Mouse (Mus musculus) lung, embryonic 14.5 days (tissue): Measurements from ENCODE around the gene Pacrg. TPM values are rescaled to one million over a fixed set of nuclear protein-coding genes. Genes with fewer than 3 reads are reported as not detected.

Experiments
- ATAC-seq: fragments of 200-750 bp; cut with Nextera tagmentation; 2 replicates; pipeline ENCODE4 v1.8.0; 2017; ENCODE audit warnings: mild to moderate bottlenecking, moderate TSS enrichment, moderate library complexity; ENCODE audit not compliant: insufficient read depth
- DNase-seq: peaks from one replicate; pipeline ENCODE4 v3.0.0-alpha.2; 2015
- H3K27ac ChIP-seq: fragments of 300-500 bp; sonication (generic); 2 replicates; pipeline ENCODE4 v1.5.1; 2014; ENCODE audit warnings: low read depth, mild to moderate bottlenecking, moderate library complexity
- H3K27me3 ChIP-seq: fragments of 300-500 bp; sonication (generic); 2 replicates; pipeline ENCODE4 v1.6.1; 2014; ENCODE audit warnings: low read length, control low read depth; ENCODE audit not compliant: insufficient read depth
- H3K36me3 ChIP-seq: fragments of 300-500 bp; sonication (generic); 2 replicates; pipeline ENCODE4 v1.6.1; 2014; ENCODE audit warnings: control low read depth; ENCODE audit not compliant: insufficient read depth
- H3K4me1 ChIP-seq: fragments of 300-500 bp; sonication (generic); 2 replicates; pipeline ENCODE4 v1.6.1; 2014; ENCODE audit warnings: antibody characterized with exemption, control low read depth; ENCODE audit not compliant: insufficient read depth
- H3K4me2 ChIP-seq: fragments of 300-500 bp; sonication (generic); 2 replicates; pipeline ENCODE4 v1.6.1; 2014; ENCODE audit warnings: mild to moderate bottlenecking
- H3K4me3 ChIP-seq: fragments of 300-500 bp; sonication (generic); 2 replicates; pipeline ENCODE4 v1.5.1; 2014; ENCODE audit warnings: low read depth, low read length
- H3K9ac ChIP-seq: fragments of 300-500 bp; sonication (generic); 2 replicates; pipeline ENCODE4 v1.6.1; 2014
- H3K9me3 ChIP-seq: fragments of 300-500 bp; sonication (generic); 2 replicates; pipeline ENCODE4 v1.6.1; 2016; ENCODE audit warnings: low read depth, low read length, control low read depth
- CTCF ChIP-seq: IDR thresholded peaks from 2 replicates; pipeline ENCODE4 v1.5.1; 2016; ENCODE audit warnings: antibody characterized with exemption, low read depth
- WGBS: fragments of 180-500 bp; shearing (Covaris S2); extraction: QIAGEN DNeasy Blood & Tissue Kit; methylation state at CpG from one replicate; pipeline ENCODE4 v1.1.7; 2014; 5-methylcytosine and 5-hydroxymethylcytosine counted together
- polyA plus RNA-seq: library from polyadenylated mRNA; unstranded; fragments of >200 nt; fragmentation: Nextera tagmentation; extraction: Ambion mirVana; gene quantifications from 2 replicates; pipeline ENCODE4 v1.2.1, GENCODE M21; 2014

The Pacrg gene
- polyA plus RNA-seq, 1 experiment from 2014 or later = 2.2 TPM

DNA sequence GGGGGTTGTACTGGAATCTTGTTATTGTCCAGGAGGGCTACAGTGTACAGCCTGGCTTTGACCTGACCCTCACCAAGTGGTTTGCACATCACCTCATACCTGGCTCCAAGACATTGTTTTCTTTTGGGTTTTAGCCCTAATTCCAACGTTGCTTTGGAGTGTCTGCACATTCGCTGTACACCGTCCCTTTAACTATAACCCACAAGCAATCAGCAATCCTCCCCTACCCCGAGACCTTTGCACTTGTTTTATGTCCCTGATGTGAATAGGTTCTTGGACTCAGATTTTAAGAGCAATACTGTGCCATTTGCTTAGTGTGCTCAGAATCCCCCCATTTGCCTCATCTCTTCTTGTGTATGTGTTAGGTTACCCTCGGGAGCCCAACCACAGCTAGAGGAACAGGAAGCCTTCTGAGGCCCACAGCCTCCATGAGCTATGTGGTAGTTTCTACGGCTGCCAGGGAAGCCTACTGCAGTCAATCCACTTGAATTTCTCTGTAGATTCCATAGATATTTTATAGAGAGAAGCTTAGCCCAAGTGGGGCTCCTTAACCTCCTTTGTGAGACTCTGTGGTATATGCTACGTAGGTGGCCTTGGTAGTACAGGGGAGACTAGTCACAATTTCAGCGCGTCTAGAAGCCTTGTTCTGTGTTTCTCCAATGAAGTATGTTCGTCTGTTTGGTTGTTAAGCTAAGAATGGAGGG lies 442.0 kb downstream of the Pacrg start:
- peaks cover 5% of the 10 kb centered on the region; the same call in 1 of the 2 replicates for H3K4me1 ChIP-seq
- ATAC-seq = no peak

DNA sequence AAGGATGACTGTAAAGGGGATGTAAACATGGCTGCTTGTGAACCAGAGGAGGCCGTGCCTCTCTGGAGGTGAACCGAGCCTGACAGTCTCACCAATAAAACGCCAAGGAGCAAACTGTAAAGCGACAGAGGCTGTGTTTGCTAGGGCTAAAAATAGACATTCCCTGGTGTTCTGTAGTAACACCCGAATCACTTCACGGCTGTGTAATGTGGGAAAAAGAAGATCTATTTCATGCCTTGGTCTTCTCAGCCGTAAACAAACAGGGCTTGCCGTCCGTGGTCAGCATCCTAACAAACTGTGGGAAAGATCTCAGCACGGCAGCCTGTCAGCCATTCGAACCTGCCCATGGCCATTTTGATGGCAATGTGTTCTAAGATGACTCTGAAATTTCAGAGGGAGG lies 442.8 kb downstream of the Pacrg start:
- Histone ChIP-seq H3K4me2 (no peak overlapping the region), H3K9ac (no peak overlapping the region), H3K9me3 (no peaks in the 10 kb centered on the region), H3K4me3 (no peak overlapping the region), H3K27me3 (no peaks in the 10 kb centered on the region), H3K27ac (no peak overlapping the region), H3K4me1 (peaks cover 5% of the 10 kb centered on the region; the same call in 1 of the 2 replicates), H3K36me3 (no peaks in the 10 kb centered on the region)
- ATAC-seq (no peak), DNase-seq (no peak)
- no peak for TF ChIP-seq CTCF
- 39% methylated on average over 11 of the region's 11 CpGs for WGBS

More for the DNA sequence above, 442.0 kb downstream of the Pacrg start:
- TF ChIP-seq CTCF = no peak
- Histone ChIP-seq H3K27me3 (no peaks in the 10 kb centered on the region), H3K36me3 (no peaks in the 10 kb centered on the region), H3K4me3 (no peak overlapping the region), H3K9me3 (no peaks in the 10 kb centered on the region), H3K9ac (no peak overlapping the region), H3K27ac (no peak overlapping the region), H3K4me2 (no peak overlapping the region)
- peak; percentile 37 for DNase-seq
- WGBS = 62% methylated on average over 10 of the region's 10 CpGs

- no peak for DNase-seq
- TF ChIP-seq CTCF = no peak
- no peak overlapping the region for H3K4me3 ChIP-seq
- peaks cover 5% of the 10 kb centered on the region; the same call in 1 of the 2 replicates for H3K4me1 ChIP-seq
- no peak overlapping the region for H3K4me2 ChIP-seq
- H3K9ac ChIP-seq = no peak overlapping the region
- no peaks in the 10 kb centered on the region for H3K9me3 ChIP-seq
- no peak for ATAC-seq
- no peak overlapping the region for H3K27ac ChIP-seq
- no peaks in the 10 kb centered on the region for H3K27me3 ChIP-seq
- H3K36me3 ChIP-seq = no peaks in the 10 kb centered on the region
- WGBS = 85% methylated on average over 6 of the region's 6 CpGs
These were observed 443.2 kb downstream of the Pacrg start for GRCm38 (mm10) chr17:10396863-10397262.

DNA sequence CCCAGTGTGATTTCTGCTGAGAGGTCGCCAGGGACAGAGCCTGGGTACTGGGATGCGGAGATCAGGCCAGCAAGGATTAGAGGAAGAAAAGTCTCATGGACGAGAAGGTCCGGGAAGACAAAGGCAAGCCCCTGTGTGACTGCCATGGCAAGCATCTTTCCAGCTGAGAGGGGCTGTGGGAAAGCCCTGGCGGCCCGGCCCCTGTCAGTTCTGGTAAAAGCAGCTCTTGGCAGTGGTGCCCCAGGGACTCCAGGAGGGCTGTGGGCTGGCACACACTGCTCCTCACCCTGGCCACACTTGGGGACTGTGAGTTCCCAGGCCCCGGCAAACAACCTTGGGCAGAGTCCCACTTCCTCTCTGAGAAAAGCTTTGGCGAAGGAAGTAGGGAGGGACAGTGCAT lies 445.3 kb downstream of the Pacrg start:
- no peaks in the 10 kb centered on the region for H3K9me3 ChIP-seq
- H3K9ac ChIP-seq = no peak overlapping the region
- H3K27ac ChIP-seq = no peak overlapping the region
- ATAC-seq = no peak
- no peak for DNase-seq
- H3K4me3 ChIP-seq = no peak overlapping the region
- no peak overlapping the region for H3K4me2 ChIP-seq
- H3K36me3 ChIP-seq = no peaks in the 10 kb centered on the region
- WGBS = 77% methylated on average over 8 of the region's 8 CpGs
- TF ChIP-seq CTCF = no peak
- H3K27me3 ChIP-seq = no peaks in the 10 kb centered on the region
- H3K4me1 ChIP-seq = peaks cover 13% of the 10 kb centered on the region; the same call in 1 of the 2 replicates

DNA sequence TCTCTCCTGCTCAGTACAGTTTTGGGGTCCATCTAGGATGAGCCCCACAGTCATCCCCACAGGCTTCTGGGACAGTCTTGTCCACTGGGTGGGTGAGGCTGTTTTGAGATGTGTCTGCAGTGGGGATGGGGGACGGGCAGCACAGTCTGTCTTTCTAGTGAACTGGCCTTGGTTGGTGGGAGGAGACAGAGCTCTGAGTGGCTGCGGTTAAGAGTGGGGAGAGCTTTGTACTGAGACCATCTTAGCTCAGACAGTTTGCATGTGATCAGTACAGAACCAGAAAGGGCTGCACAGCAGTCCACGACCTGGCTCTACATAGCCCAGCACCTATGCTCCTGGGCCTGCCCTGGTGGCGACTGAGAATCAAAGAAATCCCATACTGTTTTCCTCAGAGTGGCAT lies 446.3 kb downstream of the Pacrg start:
- ATAC-seq (no peak), DNase-seq (no peak)
- 68% methylated on average over 4 of the region's 4 CpGs for WGBS
- Histone ChIP-seq H3K27me3 (no peaks in the 10 kb centered on the region), H3K9me3 (no peaks in the 10 kb centered on the region), H3K9ac (no peak overlapping the region), H3K27ac (no peak overlapping the region), H3K4me1 (peaks cover 13% of the 10 kb centered on the region; the same call in 1 of the 2 replicates), H3K4me2 (no peak overlapping the region), H3K36me3 (no peaks in the 10 kb centered on the region), H3K4me3 (no peak overlapping the region)
- no peak for TF ChIP-seq CTCF

DNA sequence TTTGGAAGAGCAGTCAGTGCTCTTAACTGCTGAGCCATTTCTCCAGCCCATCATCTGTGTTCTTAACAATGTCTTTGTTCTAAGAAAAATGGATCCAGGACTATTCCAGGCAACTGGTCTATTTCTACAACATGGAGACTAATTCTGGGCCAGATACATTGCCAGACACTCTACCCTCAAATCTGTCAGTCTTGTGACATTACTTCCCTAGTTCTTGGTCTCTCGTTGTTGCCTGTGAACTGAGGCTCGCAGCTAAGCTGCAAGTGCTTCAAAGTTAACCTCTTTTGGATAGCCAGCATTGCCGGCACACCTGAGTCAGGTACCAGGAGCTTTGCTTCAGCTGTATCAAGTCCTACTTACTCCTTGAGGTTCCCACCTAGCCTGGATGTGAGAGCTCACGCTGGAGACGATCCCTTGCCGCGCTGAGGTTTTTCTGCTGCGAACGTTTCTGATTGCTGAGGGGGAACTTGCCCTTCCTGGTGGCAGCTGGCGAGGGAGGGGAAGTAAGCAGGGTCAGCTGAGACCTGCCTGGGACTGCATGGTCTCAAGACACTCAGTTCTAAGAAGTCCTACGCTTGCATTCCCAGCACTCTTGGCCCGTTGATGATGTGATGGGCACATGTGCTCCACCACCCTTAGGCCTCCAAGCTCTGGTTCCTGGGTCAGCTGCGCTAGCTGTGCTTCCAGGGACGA lies 447.6 kb downstream of the Pacrg start:
- no peak overlapping the region for H3K4me3 ChIP-seq
- no peaks in the 10 kb centered on the region for H3K27me3 ChIP-seq
- 77% methylated on average over 14 of the region's 14 CpGs for WGBS
- no peaks in the 10 kb centered on the region for H3K9me3 ChIP-seq
- TF ChIP-seq CTCF = no peak
- H3K4me2 ChIP-seq = no peak overlapping the region
- no peak for ATAC-seq
- H3K9ac ChIP-seq = no peak overlapping the region
- no peak for DNase-seq
- peaks cover 10% of the 10 kb centered on the region; the same call in 1 of the 2 replicates for H3K4me1 ChIP-seq
- no peak overlapping the region for H3K27ac ChIP-seq
- H3K36me3 ChIP-seq = no peaks in the 10 kb centered on the region
